Mouse (Mus musculus) midbrain, embryonic 11.5 days (tissue): ENCODE results near the gene Ube2r2. TPM values are rescaled to one million over a fixed set of nuclear protein-coding genes. Genes with fewer than 3 reads are reported as not detected.

Experiments used
- ATAC-seq: fragments of 200-750 bp; cut with Nextera tagmentation; 2 replicates; pipeline ENCODE4 v1.8.0; 2017; ENCODE audit warnings: moderate TSS enrichment, moderate library complexity; ENCODE audit not compliant: low FRiP score
- DNase-seq: peaks from one replicate; pipeline ENCODE4 v3.0.0; 2015; ENCODE audit warnings: low spot score; ENCODE audit errors: missing footprints
- H3K27ac ChIP-seq: fragments of 300-500 bp; sonication (generic); 2 replicates; pipeline ENCODE4 v1.5.1; 2014; ENCODE audit warnings: low read depth, low read length
- H3K27me3 ChIP-seq: fragments of 300-500 bp; sonication (generic); 2 replicates; pipeline ENCODE4 v1.6.1; 2014; ENCODE audit warnings: mild to moderate bottlenecking, low read length, moderate library complexity, mixed read lengths; ENCODE audit not compliant: control insufficient read depth, insufficient read depth
- H3K36me3 ChIP-seq: fragments of 300-500 bp; sonication (generic); 2 replicates; pipeline ENCODE4 v1.6.1; 2014; ENCODE audit warnings: mild to moderate bottlenecking, low read length, moderate library complexity, mixed read lengths; ENCODE audit not compliant: control insufficient read depth, insufficient read depth
- H3K4me1 ChIP-seq: fragments of 300-500 bp; sonication (generic); 2 replicates; pipeline ENCODE4 v1.6.1; 2014; ENCODE audit warnings: low read length; ENCODE audit not compliant: control insufficient read depth, insufficient read depth
- H3K4me2 ChIP-seq: fragments of 300-500 bp; sonication (generic); 2 replicates; pipeline ENCODE4 v1.6.1; 2014; ENCODE audit warnings: mild to moderate bottlenecking, moderate library complexity
- H3K4me3 ChIP-seq: fragments of 300-500 bp; sonication (generic); 2 replicates; pipeline ENCODE4 v1.5.1; 2014; ENCODE audit warnings: low read depth, low read length
- H3K9ac ChIP-seq: fragments of 300-500 bp; sonication (generic); 2 replicates; pipeline ENCODE4 v1.6.1; 2014; ENCODE audit warnings: low read length
- H3K9me3 ChIP-seq: fragments of 300-500 bp; sonication (generic); 2 replicates; pipeline ENCODE4 v1.6.1; 2016; ENCODE audit warnings: low read length; ENCODE audit not compliant: control insufficient read depth
- WGBS: fragments of 180-500 bp; shearing (Covaris S2); extraction: QIAGEN DNeasy Blood & Tissue Kit; methylation state at CpG from one replicate; pipeline ENCODE4 v1.1.7; 2014; 5-methylcytosine and 5-hydroxymethylcytosine counted together
- polyA plus RNA-seq: library from polyadenylated mRNA; unstranded; fragments of >200 nt; fragmentation: Nextera tagmentation; extraction: Ambion mirVana; gene quantifications from 2 replicates; pipeline ENCODE4 v1.2.1, GENCODE M21; 2014

Ube2r2 gene
- 95.5 and 99.0 TPM in 2 replicates for polyA plus RNA-seq

DNA sequence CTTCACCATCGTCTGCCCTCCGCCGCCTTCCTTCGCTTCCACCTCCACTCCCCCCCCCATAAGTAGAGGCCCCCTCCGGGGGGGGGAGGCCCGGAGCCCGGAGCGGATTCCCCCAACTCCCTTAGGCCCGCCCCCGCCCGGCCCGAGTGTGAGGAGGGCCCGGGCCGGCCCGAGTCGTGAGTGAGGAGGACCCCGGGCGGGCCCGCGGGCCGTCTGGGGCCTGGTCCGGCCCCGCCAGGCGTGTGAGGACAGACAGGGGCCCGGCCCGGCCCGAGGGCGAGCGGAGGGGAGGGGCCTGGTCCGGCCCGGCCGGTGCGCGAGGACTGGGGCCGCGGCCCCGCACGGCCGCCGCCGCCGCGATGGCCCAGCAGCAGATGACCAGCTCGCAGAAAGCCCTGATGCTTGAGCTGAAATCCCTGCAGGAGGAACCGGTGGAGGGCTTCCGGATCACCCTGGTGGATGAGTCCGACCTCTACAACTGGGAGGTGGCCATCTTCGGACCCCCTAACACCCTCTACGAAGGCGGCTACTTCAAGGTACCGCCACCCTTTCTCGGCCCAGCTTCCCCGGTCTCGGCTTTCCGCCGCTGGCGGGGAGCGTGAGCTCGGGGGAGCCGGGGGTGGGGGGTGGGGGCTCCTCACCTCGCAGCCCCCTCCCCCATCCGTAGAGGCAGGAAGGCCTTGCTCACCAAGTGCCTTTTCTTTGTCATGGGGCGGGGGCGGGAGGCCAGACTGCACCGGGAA lies at the start of gene Ube2r2:
Gene Ube2r2 (plus strand): TSS at position 33 of the 743 bp plus-strand sequence.
- Histone ChIP-seq H3K27ac (peak within 1 kb of the TSS; percentile 99), H3K36me3 (no peaks in the 10 kb centered on the region; the same call in 1 of the 2 replicates), H3K9me3 (no peaks in the 10 kb centered on the region), H3K4me1 (0 out of 2 replicates have a peak, but pooled peaks cover 4% of the 10 kb centered on the region), H3K9ac (peak within 1 kb of the TSS; percentile 97), H3K27me3 (no peaks in the 10 kb centered on the region), H3K4me3 (peak within 1 kb of the TSS; percentile 73), H3K4me2 (peak within 1 kb of the TSS; percentile 74)
- DNase-seq, result peak; percentile 96
- peak; percentile 87 for ATAC-seq
- 1% methylated on average over 57 of the region's 65 CpGs for WGBS

DNA sequence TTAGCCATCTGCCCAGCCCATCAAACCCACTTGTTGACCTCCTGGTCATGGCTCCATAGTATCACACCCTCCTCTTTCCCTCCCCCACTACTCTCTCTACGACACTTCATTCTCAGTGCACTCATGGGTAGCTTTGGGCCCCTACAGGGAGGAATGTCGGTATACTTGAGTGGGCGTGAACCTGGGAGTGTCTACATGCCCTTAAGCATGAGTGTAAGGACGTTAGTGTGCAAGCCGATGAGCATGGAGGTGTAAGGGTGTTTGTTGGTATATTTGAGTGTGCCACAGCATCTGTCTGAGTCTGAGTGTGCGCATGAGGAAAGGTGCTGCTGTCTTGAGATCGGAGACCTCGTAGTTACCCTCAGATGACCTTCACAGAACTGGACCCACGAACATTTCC lies 48.6 kb upstream of the Ube2r2 start:
- Histone ChIP-seq H3K4me1 (no peaks in the 10 kb centered on the region), H3K36me3 (no peaks in the 10 kb centered on the region), H3K9ac (no peak overlapping the region), H3K27me3 (no peaks in the 10 kb centered on the region), H3K9me3 (no peaks in the 10 kb centered on the region), H3K27ac (no peak overlapping the region), H3K4me2 (no peak overlapping the region), H3K4me3 (no peak overlapping the region)
- no peak for ATAC-seq
- peak; percentile 73 for DNase-seq
- WGBS, result 85% methylated on average over 9 of the region's 9 CpGs

DNA sequence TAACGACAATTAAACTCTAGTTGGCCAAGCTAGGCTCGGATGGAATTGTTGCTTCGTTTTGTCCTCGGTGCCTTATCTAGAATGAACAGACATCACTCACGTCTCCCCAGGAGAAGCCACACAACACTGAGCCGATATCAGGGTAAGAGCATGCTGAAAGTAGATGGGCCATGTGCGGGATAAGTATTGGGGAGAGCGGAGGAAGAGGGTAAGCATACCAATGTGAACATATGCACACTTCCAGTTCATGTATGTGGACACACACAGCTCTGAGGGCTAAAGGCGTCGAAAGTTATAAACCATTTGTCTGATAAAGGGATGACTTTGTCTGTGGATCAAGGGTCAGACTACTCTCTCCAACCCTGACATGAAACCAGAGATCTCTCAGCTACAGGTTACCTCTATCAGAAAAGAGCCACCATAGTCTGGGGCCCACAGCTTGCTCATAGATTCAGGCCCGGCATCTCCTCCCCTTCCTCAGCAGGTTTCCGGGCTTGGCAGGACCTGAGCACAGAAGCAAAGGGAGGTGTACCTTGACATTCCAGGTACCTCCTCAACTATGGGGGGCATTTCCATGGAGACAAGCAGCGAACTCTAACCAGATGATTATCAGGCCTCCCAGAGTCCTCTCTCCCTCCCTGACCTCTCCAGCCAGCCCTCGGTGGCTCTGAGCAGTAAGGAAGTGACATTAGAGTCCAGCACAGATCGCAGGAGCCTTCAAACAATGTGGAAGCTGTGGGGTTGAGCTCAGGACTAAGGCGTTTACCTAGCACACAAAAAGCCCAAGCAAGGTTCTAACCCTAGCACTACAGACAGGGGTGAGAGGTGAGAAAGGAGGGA lies 47.9 kb upstream of the Ube2r2 start:
- Histone ChIP-seq H3K4me3 (no peak overlapping the region), H3K4me1 (no peaks in the 10 kb centered on the region), H3K9me3 (no peaks in the 10 kb centered on the region), H3K36me3 (no peaks in the 10 kb centered on the region), H3K27ac (no peak overlapping the region), H3K9ac (no peak overlapping the region), H3K27me3 (no peaks in the 10 kb centered on the region), H3K4me2 (no peak overlapping the region)
- ATAC-seq (no peak), DNase-seq (peak; percentile 56)
- WGBS, result 90% methylated on average over 16 of the region's 16 CpGs

DNA sequence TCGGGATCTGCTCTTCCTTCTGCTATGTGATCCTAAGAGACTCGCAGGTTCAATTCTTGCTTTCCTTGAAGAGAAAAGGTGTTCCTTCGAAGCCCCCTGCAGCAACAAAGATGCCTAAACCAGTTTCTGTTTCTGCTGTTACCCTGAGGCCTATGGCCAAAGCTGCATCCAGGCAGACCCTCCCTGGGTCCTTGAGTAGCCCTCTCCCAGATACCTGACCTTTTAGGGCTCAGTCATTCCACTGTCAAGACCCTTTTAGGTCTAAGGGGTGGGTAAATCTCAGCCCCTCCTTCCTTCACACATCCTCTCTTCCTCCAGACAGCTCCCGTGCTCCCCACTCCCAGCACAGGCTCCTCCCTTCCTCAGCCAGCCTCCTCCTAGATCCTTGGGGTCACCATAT lies 46.4 kb upstream of the Ube2r2 start:
- WGBS, result 83% methylated on average over 4 of the region's 4 CpGs
- H3K27me3 ChIP-seq, result no peaks in the 10 kb centered on the region

DNA sequence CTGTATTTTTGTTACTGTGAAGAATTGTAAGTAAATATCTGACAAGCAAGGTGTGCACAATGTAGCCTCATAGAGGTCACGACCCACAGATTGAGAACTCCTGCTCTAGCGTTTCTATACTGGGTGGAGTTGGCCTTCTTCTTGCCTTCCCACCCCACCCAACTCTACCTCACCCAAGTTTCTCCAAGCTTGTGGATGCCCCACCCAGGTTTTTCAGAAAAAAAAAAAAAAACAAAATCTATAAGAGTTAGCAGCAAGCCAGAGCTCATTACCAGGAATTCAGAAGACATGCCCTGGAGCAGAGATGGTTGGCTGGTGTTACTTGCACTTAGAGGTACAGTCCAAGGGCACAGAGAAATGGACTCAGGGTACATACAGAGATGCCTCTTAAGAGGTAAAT lies 45.8 kb upstream of the Ube2r2 start:
- no peak overlapping the region for H3K27ac ChIP-seq
- H3K4me2 ChIP-seq, result no peak overlapping the region
- 87% methylated on average over 2 of the region's 2 CpGs for WGBS
- H3K9me3 ChIP-seq, result no peaks in the 10 kb centered on the region
- peak; percentile 44 for DNase-seq
- no peak for ATAC-seq
- H3K27me3 ChIP-seq, result no peaks in the 10 kb centered on the region
- H3K4me3 ChIP-seq, result no peak overlapping the region
- no peaks in the 10 kb centered on the region for H3K36me3 ChIP-seq
- no peaks in the 10 kb centered on the region for H3K4me1 ChIP-seq
- H3K9ac ChIP-seq, result no peak overlapping the region

More for the DNA sequence above, 46.4 kb upstream of the Ube2r2 start:
- peak; percentile 77 for DNase-seq
- Histone ChIP-seq H3K27ac (no peak overlapping the region), H3K4me1 (no peaks in the 10 kb centered on the region), H3K4me3 (no peak overlapping the region), H3K36me3 (no peaks in the 10 kb centered on the region), H3K9me3 (no peaks in the 10 kb centered on the region), H3K4me2 (no peak overlapping the region), H3K9ac (no peak overlapping the region)
- no peak for ATAC-seq

DNA sequence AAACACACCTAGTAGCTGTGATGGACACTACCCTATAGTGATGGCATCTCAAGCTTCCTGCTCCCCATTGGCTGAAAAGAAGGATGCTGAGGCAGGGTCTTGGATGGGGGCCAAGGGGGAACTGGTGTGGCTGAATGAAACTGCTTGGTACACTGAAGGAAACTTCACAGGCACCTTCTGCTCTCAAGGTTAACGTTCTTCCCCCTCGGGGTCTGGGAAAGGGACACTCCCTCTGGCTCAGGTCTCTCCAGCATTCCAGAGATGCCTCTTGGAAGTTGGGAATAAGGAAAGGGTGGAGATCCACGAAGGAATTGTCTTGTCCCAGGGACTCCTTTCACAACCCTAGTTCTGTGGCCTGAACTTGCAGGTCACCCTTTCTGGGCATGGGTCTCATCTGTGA lies 44.2 kb upstream of the Ube2r2 start:
- H3K27me3 ChIP-seq, result no peaks in the 10 kb centered on the region
- no peaks in the 10 kb centered on the region for H3K4me1 ChIP-seq
- H3K4me2 ChIP-seq, result no peak overlapping the region
- H3K9me3 ChIP-seq, result no peaks in the 10 kb centered on the region
- no peak overlapping the region for H3K9ac ChIP-seq
- WGBS, result 70% methylated on average over 3 of the region's 3 CpGs
- ATAC-seq (no peak), DNase-seq (peak; percentile 45)
- no peak overlapping the region for H3K4me3 ChIP-seq
- no peak overlapping the region for H3K27ac ChIP-seq
- H3K36me3 ChIP-seq, result no peaks in the 10 kb centered on the region

DNA sequence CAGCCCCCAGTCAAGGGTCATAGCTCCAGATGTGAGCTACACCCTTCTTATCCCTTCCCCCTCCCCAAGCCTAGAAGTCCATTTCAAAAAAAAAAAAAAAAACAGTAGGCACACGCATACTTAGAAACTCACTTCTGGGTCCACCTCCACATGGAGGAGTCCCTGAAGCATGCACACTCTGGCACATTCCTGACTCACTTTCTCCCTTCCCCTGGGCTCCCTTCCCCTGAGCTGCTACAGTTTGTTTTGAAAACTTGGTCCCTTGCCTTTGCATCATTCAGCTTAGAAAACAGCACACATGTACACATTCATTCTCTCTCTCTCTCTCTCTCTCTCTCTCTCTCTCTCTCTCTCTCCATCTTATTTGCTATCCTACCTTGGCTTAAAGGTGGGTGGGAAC lies 42.6 kb upstream of the Ube2r2 start:
- Histone ChIP-seq H3K9ac (no peak overlapping the region), H3K4me1 (no peaks in the 10 kb centered on the region), H3K4me2 (no peak overlapping the region), H3K36me3 (no peaks in the 10 kb centered on the region), H3K27me3 (peaks cover 12% of the 10 kb centered on the region), H3K27ac (no peak overlapping the region), H3K4me3 (no peak overlapping the region), H3K9me3 (no peaks in the 10 kb centered on the region)
- 80% methylated on average over 1 of the region's 1 CpGs for WGBS
- no peak for DNase-seq
- ATAC-seq, result no peak

DNA sequence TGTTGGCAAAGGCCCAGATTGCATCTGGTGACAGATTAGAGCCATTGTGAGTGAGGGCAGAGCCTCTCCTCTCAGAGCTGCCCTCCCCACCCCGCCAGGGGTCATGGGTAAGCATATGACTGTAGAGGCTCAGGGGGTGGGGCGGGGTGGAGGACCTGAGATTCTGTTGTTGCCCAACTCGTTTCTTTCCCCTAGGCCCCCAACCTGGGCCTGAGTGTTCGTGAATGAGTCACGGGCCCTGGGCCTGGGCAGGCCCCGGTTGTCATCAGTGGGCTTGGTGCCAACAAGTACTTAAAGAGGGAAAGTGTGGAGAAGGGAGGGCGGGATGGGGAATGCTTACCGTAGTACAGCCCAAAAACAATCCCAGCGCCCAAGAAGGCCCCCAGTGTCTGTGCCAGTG lies 41.2 kb upstream of the Ube2r2 start:
- Histone ChIP-seq H3K9me3 (no peaks in the 10 kb centered on the region), H3K4me2 (no peak overlapping the region), H3K27me3 (peaks cover 20% of the 10 kb centered on the region), H3K36me3 (no peaks in the 10 kb centered on the region), H3K4me1 (no peaks in the 10 kb centered on the region), H3K27ac (no peak overlapping the region), H3K9ac (no peak overlapping the region), H3K4me3 (no peak overlapping the region)
- ATAC-seq (no peak), DNase-seq (peak; percentile 35)
- WGBS, result 84% methylated on average over 9 of the region's 9 CpGs

DNA sequence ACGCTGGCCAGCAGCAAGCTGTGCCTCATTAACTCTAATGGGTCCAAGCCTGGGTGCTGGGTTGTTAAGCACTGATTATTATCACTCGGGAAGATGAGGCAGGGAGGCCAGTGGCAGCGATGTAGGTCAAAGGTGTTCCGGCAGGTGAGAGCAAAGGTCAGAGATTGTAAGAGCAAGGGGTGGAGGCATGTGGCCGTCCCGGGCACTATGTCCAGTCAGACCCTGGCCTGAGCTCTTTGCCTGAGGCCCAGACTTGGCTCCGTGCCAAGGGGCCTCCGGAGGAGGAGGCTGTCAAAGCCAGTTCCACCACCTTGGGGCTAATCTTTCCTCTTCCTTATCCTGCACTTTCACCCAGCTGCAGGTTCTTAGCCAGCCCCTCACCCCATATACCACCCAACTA lies 39.4 kb upstream of the Ube2r2 start:
- WGBS, result 83% methylated on average over 8 of the region's 8 CpGs
- Histone ChIP-seq H3K4me2 (no peak overlapping the region), H3K27me3 (peaks cover 20% of the 10 kb centered on the region), H3K9ac (no peak overlapping the region), H3K9me3 (no peaks in the 10 kb centered on the region), H3K4me3 (no peak overlapping the region), H3K36me3 (no peaks in the 10 kb centered on the region), H3K4me1 (no peaks in the 10 kb centered on the region), H3K27ac (no peak overlapping the region)
- ATAC-seq, result no peak
- peak; percentile 82 for DNase-seq
